Mouse (Mus musculus) stomach, postnatal 0 days (tissue): Measurements from ENCODE around the gene Gpr83.

Source experiments
- CTCF ChIP-seq: IDR thresholded peaks from 2 replicates; pipeline ENCODE4 v1.5.1; 2016; ENCODE audit warnings: antibody characterized with exemption, low read depth, mild to moderate bottlenecking, moderate library complexity
- EP300 ChIP-seq: optimal IDR thresholded peaks from 2 replicates; pipeline ENCODE3; 2016; ENCODE audit warnings: antibody characterized with exemption

- TF ChIP-seq EP300 (no peak), CTCF (no peak)
Observed at GRCm38 (mm10) chr9:14839970-14840369, 20.0 kb upstream of the Gpr83 start.
